Mouse (Mus musculus): Measurements from ENCODE around the gene Vps25.

- TF ChIP-seq GATA1 (IDR thresholded peaks at IDR 0.05; ENCODE audit: low read length) (no peak), TAL1 (IDR thresholded peaks at IDR 0.05; ENCODE audit: low read length) (no peak)
Measured at GRCm38 (mm10) chr11:101226065-101226701, 27.3 kb upstream of the Vps25 start, which contains the start of gene Ezh1.

Measured in erythroblast, embryonic 14.5 days (primary cell).